Mouse (Mus musculus) cerebellum, adult 9-11 months (tissue): ENCODE results near the gene Slc4a1.

ENCODE experiments used
- DNase-seq: peaks from one replicate; pipeline ENCODE4 v3.0.0; 2022

The Slc4a1 gene

GRCm38 (mm10) chr11:102374108-102374725 lies 8.2 kb upstream of the Slc4a1 start:
- DNase-seq = no peak

- no peak for DNase-seq
Measured at GRCm38 (mm10) chr11:102373646-102374045, 7.6 kb upstream of the Slc4a1 start.

GRCm38 (mm10) chr11:102372936-102373335 lies 6.9 kb upstream of the Slc4a1 start:
- DNase-seq = no peak

- no peak for DNase-seq
Measured at GRCm38 (mm10) chr11:102371926-102372685, 6.1 kb upstream of the Slc4a1 start.

GRCm38 (mm10) chr11:102370285-102370684 lies 4.3 kb upstream of the Slc4a1 start:
- DNase-seq = no peak

- DNase-seq = no peak
Measured at GRCm38 (mm10) chr11:102369263-102369662, 3.3 kb upstream of the Slc4a1 start.

- DNase-seq = no peak
Measured at GRCm38 (mm10) chr11:102368347-102368746, 2.3 kb upstream of the Slc4a1 start.

- no peak for DNase-seq
Measured at GRCm38 (mm10) chr11:102367504-102368280, 1.7 kb upstream of the Slc4a1 start.

- no peak for DNase-seq
Measured at GRCm38 (mm10) chr11:102365699-102366098, 304 bp downstream of the Slc4a1 start.

GRCm38 (mm10) chr11:102364570-102365371 lies 1.2 kb downstream of the Slc4a1 start:
- DNase-seq = no peak

GRCm38 (mm10) chr11:102363623-102364022 lies 2.4 kb downstream of the Slc4a1 start:
- DNase-seq = no peak

- DNase-seq = no peak
Measured at GRCm38 (mm10) chr11:102361776-102362495, 4.1 kb downstream of the Slc4a1 start.

GRCm38 (mm10) chr11:102358365-102358764 lies 7.6 kb downstream of the Slc4a1 start:
- no peak for DNase-seq

GRCm38 (mm10) chr11:102356636-102357350 lies 9.2 kb downstream of the Slc4a1 start:
- DNase-seq = no peak

- DNase-seq = no peak
Measured at GRCm38 (mm10) chr11:102356190-102356589, 9.8 kb downstream of the Slc4a1 start.

GRCm38 (mm10) chr11:102355501-102355900 lies 10.5 kb downstream of the Slc4a1 start:
- DNase-seq = no peak

GRCm38 (mm10) chr11:102353021-102353431 lies 13.0 kb downstream of the Slc4a1 start:
- DNase-seq = peak; percentile 80

- no peak for DNase-seq
Measured at GRCm38 (mm10) chr11:102352378-102352777, 13.6 kb downstream of the Slc4a1 start.

- no peak for DNase-seq
Measured at GRCm38 (mm10) chr11:102350981-102351523, 15.0 kb downstream of the Slc4a1 start.

- no peak for DNase-seq
Measured at GRCm38 (mm10) chr11:102350416-102350815, 15.6 kb downstream of the Slc4a1 start.
